Mouse (Mus musculus) kidney, embryonic 16.5 days (tissue): Measurements from ENCODE around the gene Fos. TPM values are rescaled to one million over a fixed set of nuclear protein-coding genes. Genes with fewer than 3 reads are reported as not detected.

ENCODE experiments used
- ATAC-seq: fragments of 200-750 bp; cut with Nextera tagmentation; 2 replicates; pipeline ENCODE4 v1.8.0; 2017; ENCODE audit warnings: moderate TSS enrichment; ENCODE audit not compliant: low FRiP score, low TSS enrichment
- H3K27ac ChIP-seq: fragments of 300-500 bp; sonication (generic); 2 replicates; pipeline ENCODE4 v1.5.1; 2014; ENCODE audit warnings: low read length
- H3K27me3 ChIP-seq: fragments of 300-500 bp; sonication (generic); 2 replicates; pipeline ENCODE4 v1.6.1; 2014; ENCODE audit warnings: low read length, control low read depth, mixed read lengths; ENCODE audit not compliant: insufficient read depth
- H3K36me3 ChIP-seq: fragments of 300-500 bp; sonication (generic); 2 replicates; pipeline ENCODE4 v1.6.1; 2014; ENCODE audit warnings: low read length, control low read depth, mixed read lengths; ENCODE audit not compliant: insufficient read depth
- H3K4me1 ChIP-seq: fragments of 300-500 bp; sonication (generic); 2 replicates; pipeline ENCODE4 v1.6.1; 2014; ENCODE audit warnings: low read length, control low read depth, mixed read lengths; ENCODE audit not compliant: insufficient read depth
- H3K4me2 ChIP-seq: fragments of 300-500 bp; sonication (generic); replicated peaks from 2 replicates; pipeline ENCODE4 v1.6.1; 2014; ENCODE audit warnings: low read depth, low read length
- H3K4me3 ChIP-seq: fragments of 300-500 bp; sonication (generic); 2 replicates; pipeline ENCODE4 v1.5.1; 2014; ENCODE audit warnings: mild to moderate bottlenecking, low read length
- H3K9ac ChIP-seq: fragments of 300-500 bp; sonication (generic); replicated peaks from 2 replicates; pipeline ENCODE4 v1.6.1; 2014; ENCODE audit warnings: low read length
- H3K9me3 ChIP-seq: fragments of 300-500 bp; sonication (generic); 2 replicates; pipeline ENCODE4 v1.6.1; 2016; ENCODE audit warnings: low read length, control low read depth
- WGBS: fragments of 180-500 bp; shearing (Covaris S2); extraction: QIAGEN DNeasy Blood & Tissue Kit; methylation state at CpG from one replicate; pipeline ENCODE4 v1.1.7; 2014; 5-methylcytosine and 5-hydroxymethylcytosine counted together
- polyA plus RNA-seq: library from polyadenylated mRNA; unstranded; fragments of >200 nt; fragmentation: Nextera tagmentation; extraction: Ambion mirVana; gene quantifications from 2 replicates; pipeline ENCODE4 v1.2.1, GENCODE M21; 2015

The Fos gene
- polyA plus RNA-seq, 1 experiment from 2014 or later, result 3.5 TPM

- no peaks in the 10 kb centered on the region for H3K9me3 ChIP-seq
- H3K27ac ChIP-seq, result peak overlapping the region; percentile 96
- ATAC-seq, result no peak
- no peak overlapping the region for H3K4me2 ChIP-seq
- no peaks in the 10 kb centered on the region for H3K36me3 ChIP-seq
- H3K9ac ChIP-seq, result no peak overlapping the region
- WGBS, result 24% methylated on average over 13 of the region's 13 CpGs
- H3K4me1 ChIP-seq, result peaks cover 45% of the 10 kb centered on the region
- no peak overlapping the region for H3K4me3 ChIP-seq
- no peaks in the 10 kb centered on the region for H3K27me3 ChIP-seq
These were observed 16.7 kb upstream of the Fos start for GRCm38 (mm10) chr12:85456966-85457505.

- 78% methylated on average over 4 of the region's 4 CpGs for WGBS
- ATAC-seq, result no peak
- no peak overlapping the region for H3K27ac ChIP-seq
- no peaks in the 10 kb centered on the region for H3K36me3 ChIP-seq
- no peak overlapping the region for H3K4me3 ChIP-seq
- no peaks in the 10 kb centered on the region for H3K9me3 ChIP-seq
- no peak overlapping the region for H3K4me2 ChIP-seq
- H3K4me1 ChIP-seq, result peaks cover 41% of the 10 kb centered on the region
- H3K9ac ChIP-seq, result no peak overlapping the region
- H3K27me3 ChIP-seq, result no peaks in the 10 kb centered on the region
These were observed 13.9 kb upstream of the Fos start for GRCm38 (mm10) chr12:85459820-85460219.

- no peaks in the 10 kb centered on the region for H3K9me3 ChIP-seq
- H3K4me2 ChIP-seq, result no peak overlapping the region
- no peak overlapping the region for H3K4me3 ChIP-seq
- no peaks in the 10 kb centered on the region for H3K27me3 ChIP-seq
- peak overlapping the region; percentile 16 for H3K27ac ChIP-seq
- no peaks in the 10 kb centered on the region for H3K36me3 ChIP-seq
- WGBS, result 46% methylated on average over 21 of the region's 21 CpGs
- peaks cover 24% of the 10 kb centered on the region for H3K4me1 ChIP-seq
- 0 out of 2 replicates have a peak overlapping the region, but pooled peaks have one; percentile 37 for H3K9ac ChIP-seq
- ATAC-seq, result no peak
These were observed 11.6 kb upstream of the Fos start for GRCm38 (mm10) chr12:85461913-85462663.

GRCm38 (mm10) chr12:85462802-85463201, 10.9 kb upstream of the Fos start:
- H3K27me3 ChIP-seq, result no peaks in the 10 kb centered on the region
- H3K4me3 ChIP-seq, result no peak overlapping the region
- ATAC-seq, result no peak
- WGBS, result 33% methylated on average over 7 of the region's 7 CpGs
- peaks cover 17% of the 10 kb centered on the region for H3K4me1 ChIP-seq
- H3K9me3 ChIP-seq, result no peaks in the 10 kb centered on the region
- H3K36me3 ChIP-seq, result no peaks in the 10 kb centered on the region
- no peak overlapping the region for H3K4me2 ChIP-seq
- no peak overlapping the region for H3K9ac ChIP-seq
- no peak overlapping the region for H3K27ac ChIP-seq

- Histone ChIP-seq H3K4me2 (no peak overlapping the region), H3K27me3 (no peaks in the 10 kb centered on the region), H3K27ac (no peak overlapping the region), H3K4me1 (peaks cover 16% of the 10 kb centered on the region; the same call in 1 of the 2 replicates), H3K9ac (no peak overlapping the region), H3K36me3 (no peaks in the 10 kb centered on the region), H3K4me3 (no peak overlapping the region), H3K9me3 (no peaks in the 10 kb centered on the region)
- 77% methylated on average over 5 of the region's 5 CpGs for WGBS
- no peak for ATAC-seq
These were observed 9.3 kb upstream of the Fos start for GRCm38 (mm10) chr12:85464431-85464830.

GRCm38 (mm10) chr12:85464902-85465301, 8.8 kb upstream of the Fos start:
- Histone ChIP-seq H3K9me3 (no peaks in the 10 kb centered on the region), H3K9ac (no peak overlapping the region), H3K4me3 (no peak overlapping the region), H3K27me3 (no peaks in the 10 kb centered on the region), H3K4me2 (no peak overlapping the region), H3K36me3 (no peaks in the 10 kb centered on the region), H3K4me1 (peaks cover 16% of the 10 kb centered on the region; the same call in 1 of the 2 replicates), H3K27ac (no peak overlapping the region)
- no peak for ATAC-seq
- 57% methylated on average over 3 of the region's 3 CpGs for WGBS

- Histone ChIP-seq H3K27ac (no peak overlapping the region), H3K36me3 (no peaks in the 10 kb centered on the region), H3K4me2 (no peak overlapping the region), H3K9me3 (no peaks in the 10 kb centered on the region), H3K27me3 (0 out of 2 replicates have a peak, but pooled peaks cover 2% of the 10 kb centered on the region), H3K4me1 (peaks cover 20% of the 10 kb centered on the region), H3K4me3 (no peak overlapping the region), H3K9ac (no peak overlapping the region)
- no peak for ATAC-seq
- 77% methylated on average over 14 of the region's 14 CpGs for WGBS
These were observed 5.8 kb upstream of the Fos start for GRCm38 (mm10) chr12:85467854-85468253.

GRCm38 (mm10) chr12:85468666-85469065, 5.0 kb upstream of the Fos start:
- no peak overlapping the region for H3K27ac ChIP-seq
- H3K9me3 ChIP-seq, result no peaks in the 10 kb centered on the region
- H3K9ac ChIP-seq, result no peak overlapping the region
- H3K36me3 ChIP-seq, result no peaks in the 10 kb centered on the region
- no peak overlapping the region for H3K4me2 ChIP-seq
- H3K4me3 ChIP-seq, result no peak overlapping the region
- peaks cover 18% of the 10 kb centered on the region for H3K4me1 ChIP-seq
- WGBS, result 61% methylated on average over 12 of the region's 12 CpGs
- H3K27me3 ChIP-seq, result 0 out of 2 replicates have a peak, but pooled peaks cover 2% of the 10 kb centered on the region
- ATAC-seq, result no peak

- peaks cover 31% of the 10 kb centered on the region for H3K4me1 ChIP-seq
- no peaks in the 10 kb centered on the region for H3K36me3 ChIP-seq
- under 1% methylated on average over 42 of the region's 42 CpGs for WGBS
- peak overlapping the region; percentile 40 for H3K9ac ChIP-seq
- H3K27me3 ChIP-seq, result peaks cover 21% of the 10 kb centered on the region
- peak overlapping the region; percentile 40 for H3K27ac ChIP-seq
- ATAC-seq, result peak; percentile 69
- H3K4me2 ChIP-seq, result peak overlapping the region; percentile 93
- H3K4me3 ChIP-seq, result peak overlapping the region; percentile 64
- H3K9me3 ChIP-seq, result no peaks in the 10 kb centered on the region
These were observed 1.6 kb upstream of the Fos start for GRCm38 (mm10) chr12:85471920-85472655.
